Mouse (Mus musculus) bone marrow macrophage, adult 2 months (primary cell): ENCODE data around the gene Eya2.

Experiments
- CTCF ChIP-seq: IDR thresholded peaks from 2 replicates; pipeline ENCODE4 v1.5.1; 2012; ENCODE audit warnings: low read depth, mild to moderate bottlenecking, low read length, moderate library complexity
- POLR2A ChIP-seq: IDR thresholded peaks from 2 replicates; pipeline ENCODE4 v1.6.1; 2012; ENCODE audit warnings: mild to moderate bottlenecking, low read depth, low read length, borderline replicate concordance

GRCm38 (mm10) chr2:165741526-165742050 lies 146.8 kb downstream of the Eya2 start:
- TF ChIP-seq CTCF (no peak), POLR2A (no peak)
